Mouse (Mus musculus) ES-E14 (cell line): Measurements from ENCODE around the gene Bcar3.

Source experiments
- CHD2 ChIP-seq: IDR thresholded peaks from 2 replicates; pipeline ENCODE4 v1.6.1; 2014; ENCODE audit warnings: mild to moderate bottlenecking, low read depth, low read length, inconsistent platforms
- HCFC1 ChIP-seq: IDR thresholded peaks from 2 replicates; pipeline ENCODE4 v1.6.1; 2012; ENCODE audit warnings: low read length, inconsistent platforms, borderline replicate concordance; ENCODE audit not compliant: insufficient read depth
- MAFK ChIP-seq: IDR thresholded peaks from 2 replicates; pipeline ENCODE4 v1.6.1; 2014; ENCODE audit warnings: mild to moderate bottlenecking, low read depth, low read length, inconsistent platforms; ENCODE audit not compliant: insufficient read depth
- ZC3H11A ChIP-seq: IDR thresholded peaks from 2 replicates; pipeline ENCODE4 v1.6.1; 2012; ENCODE audit warnings: low read depth, mild to moderate bottlenecking, inconsistent platforms, low read length, borderline replicate concordance
- ZNF384 ChIP-seq: IDR thresholded peaks from 2 replicates; pipeline ENCODE4 v1.6.1; 2012; ENCODE audit warnings: low read depth, low read length, inconsistent platforms

DNA sequence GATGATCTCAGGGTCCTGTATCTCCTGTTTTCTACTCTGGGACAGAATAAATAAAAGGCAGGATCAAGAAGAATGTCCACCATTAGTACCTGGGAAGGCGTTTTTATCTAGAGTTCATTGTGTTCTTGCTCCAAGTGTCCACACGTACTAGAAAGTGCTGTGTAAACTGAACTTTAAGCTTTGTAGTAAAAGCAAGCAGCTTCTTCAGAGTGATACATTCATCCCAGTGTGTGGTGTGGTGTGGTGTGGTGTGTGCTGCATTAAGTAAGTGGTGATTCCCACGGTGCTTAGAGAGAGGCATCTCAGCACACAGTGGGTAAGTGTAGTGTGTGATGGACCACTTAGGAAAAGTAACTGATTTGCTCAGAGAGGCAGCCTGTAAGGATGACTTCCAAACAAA is 234.5 kb downstream of the Bcar3 start:
- TF ChIP-seq ZNF384 (no peak), CHD2 (no peak), HCFC1 (no peak), MAFK (no peak), ZC3H11A (no peak)
